Mouse (Mus musculus): ENCODE data around the gene Btaf1. TPM values are rescaled to one million over a fixed set of nuclear protein-coding genes. Genes with fewer than 3 reads are reported as not detected.

Gene Btaf1
- polyA plus RNA-seq, 1 experiment from 2014 or later, result 3.7 TPM

DNA sequence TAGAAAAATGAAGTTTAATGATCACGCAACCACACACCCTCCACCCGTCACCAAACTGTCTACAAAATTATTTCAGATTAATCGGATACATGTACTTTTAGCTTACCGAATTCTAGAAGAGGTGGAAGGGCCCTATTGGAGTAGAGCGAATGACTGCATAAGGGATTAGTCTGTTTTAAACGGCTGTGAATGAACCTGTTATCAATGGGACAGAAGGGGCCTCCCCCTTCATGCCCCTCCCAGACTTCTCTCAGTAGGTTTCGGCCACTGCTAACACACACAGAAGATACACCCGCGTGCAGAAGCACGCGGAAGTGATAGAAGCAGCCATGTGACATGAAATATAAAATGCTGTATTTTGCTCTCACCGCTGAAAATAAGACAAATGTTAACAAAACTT is 6.4 kb upstream of the Btaf1 start, which contains the start of gene Fgfbp3:
Gene Fgfbp3 (minus strand): TSS at position 150 of the 400 bp plus-strand sequence.
- TF ChIP-seq CTCF (IDR thresholded peaks at IDR 0.05; ENCODE audit: low read depth) (no peak), EP300 (IDR thresholded peaks at IDR 0.05; ENCODE audit: low read depth) (no peak)
- no peaks in the 10 kb centered on the region for H3K9me3 ChIP-seq (ENCODE audit: low read length)
- H3K4me3 ChIP-seq (ENCODE audit: low read depth, low read length), result peak within 1 kb of the TSS; percentile 77
- WGBS (ENCODE audit: insufficient replicate concordance), result 8% methylated on average over 12 of the region's 12 CpGs
- H3K27me3 ChIP-seq (ENCODE audit: insufficient read depth, low read length), result peaks cover 9% of the 10 kb centered on the region; the same call in 1 of the 2 replicates
- H3K4me1 ChIP-seq (ENCODE audit: insufficient read depth), result peaks cover 10% of the 10 kb centered on the region
- H3K27ac ChIP-seq (ENCODE audit: low read depth), result peak within 1 kb of the TSS; percentile 64; the same call in 1 of the 2 replicates
- DNase-seq, result no peak
- peak; percentile 63 for ATAC-seq
- no peaks in the 10 kb centered on the region for H3K36me3 ChIP-seq (replicated peaks; ENCODE audit: insufficient read depth, low read length)
- peak within 1 kb of the TSS; percentile 79 for H3K9ac ChIP-seq (replicated peaks)
- peak within 1 kb of the TSS; percentile 98 for H3K4me2 ChIP-seq (ENCODE audit: low read depth, low read length)

- no peak overlapping the region for H3K4me3 ChIP-seq (ENCODE audit: low read depth, low read length)
- WGBS (ENCODE audit: insufficient replicate concordance), result 23% methylated on average over 2 of the region's 2 CpGs
These were observed 3.9 kb upstream of the Btaf1 start for GRCm38 (mm10) chr19:36922015-36922414.

GRCm38 (mm10) chr19:36922936-36923335 is 2.9 kb upstream of the Btaf1 start:
- DNase-seq, result no peak
- no peak overlapping the region for H3K27ac ChIP-seq (ENCODE audit: low read depth)
- no peak overlapping the region for H3K4me2 ChIP-seq (ENCODE audit: low read depth, low read length)
- no peaks in the 10 kb centered on the region for H3K36me3 ChIP-seq (replicated peaks; ENCODE audit: insufficient read depth, low read length)
- no peaks in the 10 kb centered on the region for H3K9me3 ChIP-seq (ENCODE audit: low read length)
- H3K4me1 ChIP-seq (ENCODE audit: insufficient read depth), result peaks cover 24% of the 10 kb centered on the region
- no peak for TF ChIP-seq EP300 (IDR thresholded peaks at IDR 0.05; ENCODE audit: low read depth)
- 69% methylated on average over 3 of the region's 3 CpGs for WGBS (ENCODE audit: insufficient replicate concordance)
- H3K27me3 ChIP-seq (ENCODE audit: insufficient read depth, low read length), result peaks cover 6% of the 10 kb centered on the region; the same call in 1 of the 2 replicates
- no peak overlapping the region for H3K9ac ChIP-seq (replicated peaks)
- no peak overlapping the region for H3K4me3 ChIP-seq (ENCODE audit: low read depth, low read length)
- no peak for ATAC-seq

More at GRCm38 (mm10) chr19:36922015-36922414, 3.9 kb upstream of the Btaf1 start:
- Histone ChIP-seq H3K27me3 (ENCODE audit: insufficient read depth, low read length) (peaks cover 9% of the 10 kb centered on the region; the same call in 1 of the 2 replicates), H3K4me1 (ENCODE audit: insufficient read depth) (peaks cover 16% of the 10 kb centered on the region), H3K36me3 (replicated peaks; ENCODE audit: insufficient read depth, low read length) (no peaks in the 10 kb centered on the region), H3K27ac (ENCODE audit: low read depth) (no peak overlapping the region), H3K9me3 (ENCODE audit: low read length) (no peaks in the 10 kb centered on the region), H3K9ac (replicated peaks) (no peak overlapping the region), H3K4me2 (ENCODE audit: low read depth, low read length) (no peak overlapping the region)
- TF ChIP-seq CTCF (IDR thresholded peaks at IDR 0.05; ENCODE audit: low read depth) (peak; percentile 56), EP300 (IDR thresholded peaks at IDR 0.05; ENCODE audit: low read depth) (no peak)
- DNase-seq (no peak), ATAC-seq (no peak)

DNA sequence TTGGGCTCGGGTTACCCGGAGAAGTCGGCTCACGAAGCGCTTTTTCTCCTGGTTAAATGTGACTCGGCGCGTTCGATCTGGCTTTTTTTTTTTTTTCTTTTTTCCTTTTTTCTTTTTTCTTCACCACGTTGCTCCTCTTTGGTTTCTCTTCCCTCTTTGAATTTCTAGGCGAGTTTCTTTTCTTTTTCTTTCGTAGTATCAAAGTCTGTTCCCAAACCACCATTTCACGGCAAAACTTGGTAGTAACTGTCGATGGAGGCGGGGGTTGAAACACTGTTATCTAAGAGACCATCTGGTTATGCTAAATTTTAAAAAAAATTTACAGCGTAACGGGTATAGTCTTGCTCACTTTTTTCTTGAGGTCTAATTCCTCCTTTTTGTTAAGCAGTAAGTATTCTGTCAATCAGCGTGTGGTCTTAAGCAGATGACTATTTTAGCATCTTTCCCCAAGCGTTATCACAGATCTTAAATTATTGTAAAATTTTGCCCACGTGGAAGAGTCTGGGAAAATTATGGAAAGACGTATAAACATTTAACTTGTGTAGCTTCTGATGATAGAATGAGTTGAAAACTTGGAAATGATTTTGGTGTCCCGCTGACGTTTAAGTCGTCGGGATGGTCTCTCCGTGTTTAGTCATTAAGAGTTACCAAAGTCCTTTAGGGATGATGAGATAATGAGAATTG is 816 bp downstream of the Btaf1 start:
- Histone ChIP-seq H3K4me1 (ENCODE audit: insufficient read depth) (peaks cover 23% of the 10 kb centered on the region), H3K36me3 (replicated peaks; ENCODE audit: insufficient read depth, low read length) (0 out of 2 replicates have a peak, but pooled peaks cover 3% of the 10 kb centered on the region), H3K27ac (ENCODE audit: low read depth) (peak overlapping the region; percentile 99), H3K4me2 (ENCODE audit: low read depth, low read length) (peak overlapping the region; percentile 82), H3K27me3 (ENCODE audit: insufficient read depth, low read length) (no peaks in the 10 kb centered on the region), H3K9me3 (ENCODE audit: low read length) (no peaks in the 10 kb centered on the region), H3K4me3 (ENCODE audit: low read depth, low read length) (peak overlapping the region; percentile 92), H3K9ac (replicated peaks) (peak overlapping the region; percentile 95)
- 1% methylated on average over 26 of the region's 26 CpGs for WGBS (ENCODE audit: insufficient replicate concordance)
- ATAC-seq, result no peak
- no peak for DNase-seq
- peak; percentile 67 for TF ChIP-seq EP300 (IDR thresholded peaks at IDR 0.05; ENCODE audit: low read depth)
- TF ChIP-seq CTCF (IDR thresholded peaks at IDR 0.05; ENCODE audit: low read depth), result no peak

DNA sequence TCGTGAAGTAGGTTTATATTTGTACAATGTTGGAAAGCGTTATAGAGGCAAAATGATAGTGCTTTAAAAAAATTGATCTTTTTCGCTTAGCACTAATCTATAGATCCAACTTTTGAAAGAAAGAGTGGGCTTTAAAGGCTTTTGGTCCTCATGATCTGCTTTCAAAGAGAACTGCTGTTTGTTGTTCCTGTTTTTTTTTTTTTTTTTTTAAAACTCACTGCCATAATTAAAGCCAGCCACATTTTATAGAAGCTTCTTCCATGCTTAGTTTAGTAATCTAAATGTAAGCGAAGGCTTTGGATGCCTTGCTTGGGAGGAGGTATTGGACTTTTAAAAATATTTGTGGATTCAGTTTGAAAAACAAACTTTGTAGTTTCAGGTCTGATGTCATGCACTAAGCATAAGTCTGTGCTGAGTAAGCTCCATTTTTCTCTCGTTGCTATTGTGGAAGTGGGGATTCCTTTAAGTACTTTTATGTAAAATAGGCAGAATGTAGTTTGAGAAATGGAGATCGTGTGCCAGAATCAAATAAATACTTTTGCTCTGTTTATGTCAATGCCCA is 2.0 kb downstream of the Btaf1 start:
- TF ChIP-seq CTCF (IDR thresholded peaks at IDR 0.05; ENCODE audit: low read depth) (no peak), EP300 (IDR thresholded peaks at IDR 0.05; ENCODE audit: low read depth) (no peak)
- 0 out of 2 replicates have a peak overlapping the region, but pooled peaks have one; percentile 46 for H3K9ac ChIP-seq (replicated peaks)
- WGBS (ENCODE audit: insufficient replicate concordance), result 60% methylated on average over 6 of the region's 6 CpGs
- 0 out of 2 replicates have a peak, but pooled peaks cover 3% of the 10 kb centered on the region for H3K36me3 ChIP-seq (replicated peaks; ENCODE audit: insufficient read depth, low read length)
- DNase-seq (no peak), ATAC-seq (no peak)
- H3K4me1 ChIP-seq (ENCODE audit: insufficient read depth), result peaks cover 23% of the 10 kb centered on the region
- H3K9me3 ChIP-seq (ENCODE audit: low read length), result no peaks in the 10 kb centered on the region
- H3K27ac ChIP-seq (ENCODE audit: low read depth), result peak overlapping the region; percentile 99; the same call in 1 of the 2 replicates
- peak overlapping the region; percentile 92 for H3K4me3 ChIP-seq (ENCODE audit: low read depth, low read length)
- no peaks in the 10 kb centered on the region for H3K27me3 ChIP-seq (ENCODE audit: insufficient read depth, low read length)
- peak overlapping the region; percentile 82 for H3K4me2 ChIP-seq (ENCODE audit: low read depth, low read length)

DNA sequence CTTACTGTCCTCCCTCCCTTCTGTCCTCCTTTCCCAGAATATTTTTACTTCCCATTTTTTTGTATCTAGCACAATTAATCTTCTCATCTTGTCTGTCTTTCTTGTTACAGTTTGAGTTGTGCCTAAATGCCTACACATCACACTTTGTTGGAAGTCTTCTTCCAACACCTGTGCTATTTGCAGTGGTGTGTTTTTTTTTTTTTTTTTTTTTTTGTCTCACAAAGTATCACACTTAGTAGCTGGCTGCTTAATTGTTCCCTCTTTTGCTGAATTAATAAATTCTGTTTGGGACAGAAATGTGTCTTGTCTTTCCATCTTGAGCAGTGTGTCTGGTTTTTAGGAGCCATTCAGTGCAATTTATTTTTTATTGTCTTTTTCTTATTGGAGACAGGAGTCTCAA is 3.9 kb downstream of the Btaf1 start:
- no peak overlapping the region for H3K9ac ChIP-seq (replicated peaks)
- no peak overlapping the region for H3K4me2 ChIP-seq (ENCODE audit: low read depth, low read length)
- no peak for DNase-seq
- no peak for ATAC-seq
- no peak overlapping the region for H3K27ac ChIP-seq (ENCODE audit: low read depth)
- H3K4me3 ChIP-seq (ENCODE audit: low read depth, low read length), result no peak overlapping the region
- TF ChIP-seq CTCF (IDR thresholded peaks at IDR 0.05; ENCODE audit: low read depth) (no peak), EP300 (IDR thresholded peaks at IDR 0.05; ENCODE audit: low read depth) (no peak)
- H3K9me3 ChIP-seq (ENCODE audit: low read length), result no peaks in the 10 kb centered on the region
- peaks cover 23% of the 10 kb centered on the region for H3K4me1 ChIP-seq (ENCODE audit: insufficient read depth)
- H3K27me3 ChIP-seq (ENCODE audit: insufficient read depth, low read length), result no peaks in the 10 kb centered on the region
- H3K36me3 ChIP-seq (replicated peaks; ENCODE audit: insufficient read depth, low read length), result 0 out of 2 replicates have a peak, but pooled peaks cover 3% of the 10 kb centered on the region
